Mouse (Mus musculus) stomach, postnatal 0 days (tissue): ENCODE measurements at regions not wholly inside any gene's neighbourhood (a gene's known extent, or its start where the extent isn't known, plus 50 kb on each side); places are given as distances from the start of the nearest gene placed in this dataset.

Experiments
- CTCF ChIP-seq: IDR thresholded peaks from 2 replicates; pipeline ENCODE4 v1.5.1; 2016; ENCODE audit warnings: antibody characterized with exemption, low read depth, mild to moderate bottlenecking, moderate library complexity
- EP300 ChIP-seq: optimal IDR thresholded peaks from 2 replicates; pipeline ENCODE3; 2016; ENCODE audit warnings: antibody characterized with exemption

GRCm38 (mm10) chr15:31898904-31899650, 278.0 kb upstream of the Tas2r119 start:
- no peak for TF ChIP-seq CTCF
- no peak for TF ChIP-seq EP300
